Comparison of ENCODE assay signal across 8 mouse cellular contexts in genomic region chr10:40141864-40142523, GRCm38 (mm10). TPM values are rescaled to one million over a fixed set of nuclear protein-coding genes. Genes with fewer than 3 reads are reported as not detected.
DNase-seq lines count a peak whose midpoint lies in the region; ATAC-seq and TF ChIP-seq lines count a peak whose summit lies in the region.

Slc16a10 (minus strand) TSS chr10:40142258.

- peaks cover 4% of the 10 kb centered on the region; the same call in 1 of the 2 replicates for H3K4me1 ChIP-seq in lung, embryonic 14.5 days (ENCODE audit: insufficient read depth)

- peak within 1 kb of the TSS; percentile 78 for H3K4me2 ChIP-seq in lung, embryonic 14.5 days

- DNase-seq in MN1 (ENCODE audit: low spot score), result peak; percentile 82
- peak; percentile 99 for DNase-seq in cerebellum, adult 9-10 months
- DNase-seq in layer of hippocampus, adult 8-10 months (ENCODE audit: low spot score in 2 of 2), result peak; percentile 87 to 89
- peak; percentile 96 for DNase-seq in lung, embryonic 14.5 days
- DNase-seq in testis, postnatal 14 days (ENCODE audit: low spot score), result peak; percentile 97

- ATAC-seq in frontal cortex, adult (ENCODE audit: low TSS enrichment), result peak; percentile 94
- peak; percentile 95 to 97 for ATAC-seq in hematopoietic stem cell, adult 5-6 weeks (replicated peaks in 1 of 2; ENCODE audit: insufficient read depth in 1 of 2, low FRiP score in 2 of 2, low TSS enrichment in 1 of 2, low read depth in 1 of 2, poor library complexity in 2 of 2, severe bottlenecking in 2 of 2)
- peak; percentile 99 for ATAC-seq in lung, embryonic 14.5 days (ENCODE audit: insufficient read depth)
- peak; percentile 97 for ATAC-seq in neutrophil, adult 5-6 weeks (ENCODE audit: extremely low read depth, insufficient number of reproducible peaks, low FRiP score, poor library complexity, severe bottlenecking)

- peak within 1 kb of the TSS; percentile 66 for H3K9ac ChIP-seq in lung, embryonic 14.5 days

- H3K27ac ChIP-seq in lung, embryonic 14.5 days (ENCODE audit: low read depth), result 0 out of 2 replicates have a peak within 1 kb of the TSS, but pooled peaks have one; percentile 0

- no peaks in the 10 kb centered on the region for H3K36me3 ChIP-seq in lung, embryonic 14.5 days (ENCODE audit: insufficient read depth)

- TF ChIP-seq CTCF in lung, embryonic 14.5 days (IDR thresholded peaks at IDR 0.05; ENCODE audit: low read depth), result no peak

- WGBS in lung, embryonic 14.5 days, result under 1% methylated on average over 73 of the region's 76 CpGs

- peaks cover 5% of the 10 kb centered on the region; the same call in 1 of the 2 replicates for H3K27me3 ChIP-seq in lung, embryonic 14.5 days (ENCODE audit: insufficient read depth, low read length)

- peak within 1 kb of the TSS; percentile 53 for H3K4me3 ChIP-seq in lung, embryonic 14.5 days (ENCODE audit: low read depth, low read length)

- no peaks in the 10 kb centered on the region for H3K9me3 ChIP-seq in lung, embryonic 14.5 days (ENCODE audit: low read depth, low read length)

RNA-seq across cellular contexts. Expression of gene Slc16a10, which starts in this region (rescaled TPM):
- total RNA-seq in hematopoietic stem cell, adult 5-6 weeks (2017), result 12.8 and 19.6 TPM in 2 replicates
- 1 to 10 TPM; 3.9 to 5.0 (median 4.3) TPM for total RNA-seq in layer of hippocampus, adult 8-10 months (2022)
- polyA plus RNA-seq in lung, embryonic 14.5 days (2014; fragmentation: Nextera tagmentation; extraction: Ambion mirVana), result 4.2 and 5.3 TPM in 2 replicates
- total RNA-seq in neutrophil, adult 5-6 weeks (2017), result 6.8 and 6.9 TPM in 2 replicates

Comparison
In these comparisons a context has a peak if more than half of its experiments do, and no peak if none do; other contexts are left out.
1. Peak in every context shown above with its lines: DNase-seq, ATAC-seq, H3K4me3 ChIP-seq and H3K27ac ChIP-seq.